Mouse (Mus musculus) cortical plate, adult 2 months (tissue): ENCODE measurements around the gene Pip4k2a. TPM values are rescaled to one million over a fixed set of nuclear protein-coding genes. Genes with fewer than 3 reads are reported as not detected.
"Not testable (repeated sequence)": the region's sequence is repeated elsewhere in the genome, so short reads cannot be mapped to it uniquely, and the experiment has no call there.

Experiments used
- H3K27ac ChIP-seq: fragments of 200-500 bp; 2 replicates; pipeline ENCODE4 v1.5.1; 2012; ENCODE audit warnings: low read length, control low read depth, inconsistent platforms; ENCODE audit not compliant: insufficient read depth
- H3K4me1 ChIP-seq: fragments of 200-500 bp; 2 replicates; pipeline ENCODE4 v1.6.1; 2011; ENCODE audit warnings: low read length; ENCODE audit not compliant: control insufficient read depth, insufficient read depth
- H3K4me3 ChIP-seq: fragments of 200-500 bp; 2 replicates; pipeline ENCODE4 v1.5.1; 2011; ENCODE audit warnings: mild to moderate bottlenecking, low read length, control low read depth; ENCODE audit not compliant: insufficient read depth
- CTCF ChIP-seq: fragments of 200-500 bp; IDR thresholded peaks from 2 replicates; pipeline ENCODE4 v1.5.1; 2011; ENCODE audit warnings: mild to moderate bottlenecking, control low read depth, low read length; ENCODE audit not compliant: insufficient read depth; ENCODE audit errors: extremely low read depth
- POLR2A ChIP-seq: fragments of 200-500 bp; IDR thresholded peaks from 2 replicates; pipeline ENCODE4 v1.6.1; 2011; ENCODE audit warnings: mild to moderate bottlenecking, low read length, control low read depth; ENCODE audit not compliant: insufficient read depth; ENCODE audit errors: extremely low read depth
- polyA plus RNA-seq: library from polyadenylated mRNA; depleted of rRNA; stranded (reverse); fragments of >200 nt; gene quantifications from 2 replicates; pipeline ENCODE4 v1.2.3, GENCODE M21; 2012

Gene Pip4k2a
- polyA plus RNA-seq, 1 experiment: 58.8 TPM

DNA sequence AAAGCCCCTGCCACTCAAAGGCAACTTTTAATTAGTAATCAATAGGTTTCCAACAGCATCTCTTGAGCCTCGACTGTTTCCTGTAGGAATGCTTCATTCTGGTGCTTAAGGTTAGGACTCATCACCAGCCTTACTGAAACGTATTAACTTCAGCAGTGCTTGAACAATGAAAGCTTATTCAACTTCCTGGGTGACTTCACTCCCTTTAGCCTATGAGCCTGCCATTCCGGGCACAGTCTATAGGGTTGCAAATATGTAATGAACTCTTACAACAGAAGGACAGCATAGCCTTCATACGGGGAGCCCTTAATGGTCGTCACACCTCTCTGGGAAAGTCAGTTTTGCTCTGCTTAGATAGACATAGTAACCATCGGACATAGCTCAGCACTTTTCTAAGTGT lies 87.7 kb downstream of the Pip4k2a start:
- no peak overlapping the region for H3K4me3 ChIP-seq
- no peaks in the 10 kb centered on the region; the same call in 1 of the 2 replicates for H3K4me1 ChIP-seq
- TF ChIP-seq CTCF (no peak), POLR2A (no peak)
- no peak overlapping the region for H3K27ac ChIP-seq

DNA sequence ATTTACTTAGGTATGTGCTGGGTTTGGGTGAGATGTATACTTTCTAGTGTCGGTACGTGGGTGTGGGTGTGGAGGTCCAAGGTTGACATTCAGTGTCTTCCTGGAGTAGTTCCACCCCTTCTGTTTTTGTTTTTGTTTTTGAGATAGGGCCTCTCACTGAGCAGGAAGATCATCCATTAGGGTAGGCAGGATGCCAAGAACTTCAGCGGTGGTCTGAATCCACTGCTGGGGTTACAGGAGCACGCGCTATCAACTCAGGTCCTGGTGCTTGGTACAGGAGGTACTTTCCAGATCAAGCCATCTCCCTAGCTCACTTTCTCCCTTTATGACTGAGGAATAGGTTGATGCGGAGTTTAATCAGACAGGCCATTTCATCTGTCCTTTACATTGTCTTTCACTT lies 88.2 kb downstream of the Pip4k2a start:
- H3K27ac ChIP-seq: no peak overlapping the region
- H3K4me3 ChIP-seq: no peak overlapping the region
- H3K4me1 ChIP-seq: no peaks in the 10 kb centered on the region; the same call in 1 of the 2 replicates
- TF ChIP-seq POLR2A (no peak), CTCF (no peak)

DNA sequence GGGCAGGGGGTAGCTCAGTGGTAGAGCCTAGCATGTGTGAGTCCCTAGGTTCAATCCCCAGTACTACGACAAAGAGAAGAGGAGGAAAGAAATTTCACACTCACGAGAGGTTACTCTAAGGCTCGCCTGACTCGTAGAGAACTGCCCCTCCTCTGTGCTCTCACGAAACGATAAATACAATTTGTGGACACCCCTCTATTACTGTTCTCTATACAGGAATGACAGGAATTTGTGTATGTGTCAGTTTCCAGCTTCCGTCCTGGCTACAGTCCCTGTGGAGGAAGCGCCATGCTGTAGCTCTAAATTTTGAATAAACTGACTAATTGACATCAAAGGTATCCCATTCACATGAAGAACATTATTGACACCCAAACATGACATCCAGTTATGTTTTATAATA lies 90.7 kb downstream of the Pip4k2a start:
- TF ChIP-seq POLR2A (no peak), CTCF (no peak)
- H3K27ac ChIP-seq: no peak overlapping the region
- H3K4me3 ChIP-seq: no peak overlapping the region
- no peaks in the 10 kb centered on the region; the same call in 1 of the 2 replicates for H3K4me1 ChIP-seq

DNA sequence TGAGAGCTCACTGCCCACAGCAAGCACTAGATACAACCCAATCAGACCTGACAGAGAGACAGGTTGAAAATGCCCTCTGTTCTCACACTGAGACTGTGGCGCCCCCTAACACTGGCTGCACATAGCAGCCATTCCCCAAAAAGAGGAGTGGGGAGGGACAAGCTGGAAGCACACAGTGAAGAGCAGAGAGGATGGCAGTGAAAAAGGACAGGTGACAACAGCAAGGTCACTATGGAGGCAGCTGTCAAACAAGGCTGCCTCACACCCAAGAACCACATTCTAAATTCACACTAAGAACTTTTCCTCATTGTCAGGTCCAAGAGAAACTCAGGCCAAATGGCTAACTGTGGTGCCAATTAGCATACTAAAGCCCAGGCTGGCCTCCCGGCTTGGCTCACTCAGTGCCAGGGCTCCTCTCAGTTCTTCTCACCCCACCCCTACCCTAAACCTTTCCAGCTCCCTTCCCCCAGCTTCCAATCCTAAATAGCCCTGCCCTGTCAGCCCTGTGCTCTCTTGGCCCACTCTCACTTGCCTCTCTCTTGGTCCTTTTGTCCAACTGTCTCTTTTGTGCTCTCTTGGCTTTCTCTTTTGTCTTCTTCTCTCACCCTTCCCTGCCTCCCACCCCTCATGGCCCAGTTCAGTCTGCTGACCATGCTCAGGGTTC lies 91.4 kb downstream of the Pip4k2a start:
- H3K4me3 ChIP-seq: no peak overlapping the region
- H3K27ac ChIP-seq: no peak overlapping the region
- H3K4me1 ChIP-seq: no peaks in the 10 kb centered on the region; the same call in 1 of the 2 replicates
- TF ChIP-seq POLR2A: no peak
- TF ChIP-seq CTCF: no peak

DNA sequence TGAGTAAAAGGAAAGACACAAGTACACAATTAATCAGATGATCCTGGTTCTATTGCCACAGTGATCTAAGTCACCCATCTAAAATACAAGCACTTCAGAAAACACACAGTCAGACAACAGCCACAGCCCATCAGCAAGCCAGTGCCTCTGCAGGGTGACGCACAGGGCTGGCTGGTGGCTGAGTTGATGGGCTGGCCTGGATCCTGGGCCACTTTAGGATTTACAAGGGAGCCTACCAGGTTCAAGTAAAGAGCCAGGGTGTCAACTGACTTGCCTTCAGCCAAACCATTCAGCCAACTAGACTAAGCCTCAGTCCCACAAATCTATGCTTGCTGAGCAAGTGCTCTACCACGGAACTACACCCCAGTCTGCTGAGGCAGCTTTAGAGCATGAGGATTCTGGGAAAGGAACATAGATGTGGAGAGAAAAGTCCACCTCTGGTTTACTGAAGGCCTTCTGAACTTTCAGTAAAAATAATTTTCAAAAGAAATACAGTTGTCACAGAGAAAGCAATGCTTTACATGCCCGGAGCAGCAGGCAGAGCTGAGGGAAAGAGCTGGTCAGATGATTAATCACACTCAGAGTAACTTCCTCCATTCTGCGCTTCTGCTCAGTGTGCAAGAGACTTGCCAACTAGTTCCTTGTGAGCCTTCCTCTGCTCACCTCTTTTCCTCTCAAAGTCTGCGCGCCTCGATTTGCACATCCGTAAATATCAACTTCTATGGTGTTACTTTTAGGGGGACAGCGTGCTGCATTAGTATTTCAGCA lies 94.4 kb downstream of the Pip4k2a start:
- no peak for TF ChIP-seq POLR2A
- Histone ChIP-seq H3K27ac (no peak overlapping the region), H3K4me1 (no peaks in the 10 kb centered on the region; the same call in 1 of the 2 replicates), H3K4me3 (no peak overlapping the region)

DNA sequence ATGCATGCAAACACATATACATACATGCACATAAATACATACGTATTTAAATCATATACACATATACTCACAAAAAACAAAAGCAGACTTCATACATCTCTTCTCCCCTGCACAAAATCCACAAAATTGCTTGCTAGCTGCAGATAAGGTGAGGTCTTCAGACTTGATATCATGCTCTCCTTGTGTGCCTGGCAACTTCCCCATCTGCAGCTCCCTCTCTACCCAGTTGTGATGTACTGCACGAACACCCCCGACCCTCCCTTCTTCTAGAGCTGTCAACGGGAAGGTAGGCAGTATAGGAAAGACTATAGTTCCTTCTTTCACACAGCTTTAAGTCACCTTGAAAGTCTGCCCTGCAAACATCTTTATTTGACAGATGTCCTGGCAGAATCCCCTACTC lies 96.8 kb downstream of the Pip4k2a start:
- no peak overlapping the region for H3K27ac ChIP-seq
- no peak overlapping the region for H3K4me3 ChIP-seq
- H3K4me1 ChIP-seq: no peaks in the 10 kb centered on the region
- TF ChIP-seq POLR2A (no peak), CTCF (no peak)

DNA sequence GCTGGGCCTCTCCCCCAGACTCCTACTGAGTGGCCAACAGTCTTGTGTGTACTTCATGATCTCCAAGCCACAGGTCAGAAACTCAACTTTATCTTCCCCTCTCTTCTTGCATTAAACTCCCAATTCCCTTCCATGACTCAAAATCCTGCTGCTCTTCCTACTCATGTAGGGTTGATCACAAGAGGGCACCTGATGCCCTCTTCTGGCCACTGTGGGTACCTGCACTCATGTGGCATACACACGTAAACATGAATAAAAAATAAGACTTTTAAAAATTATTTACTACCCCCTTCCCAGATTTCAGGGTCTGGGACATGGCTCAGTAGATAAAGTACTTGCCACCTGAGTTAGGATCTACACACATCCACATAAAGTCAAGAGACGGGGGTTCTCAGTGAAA lies 97.3 kb downstream of the Pip4k2a start:
- Histone ChIP-seq H3K4me1 (no peaks in the 10 kb centered on the region), H3K4me3 (no peak overlapping the region), H3K27ac (no peak overlapping the region)
- TF ChIP-seq POLR2A (no peak), CTCF (no peak)

DNA sequence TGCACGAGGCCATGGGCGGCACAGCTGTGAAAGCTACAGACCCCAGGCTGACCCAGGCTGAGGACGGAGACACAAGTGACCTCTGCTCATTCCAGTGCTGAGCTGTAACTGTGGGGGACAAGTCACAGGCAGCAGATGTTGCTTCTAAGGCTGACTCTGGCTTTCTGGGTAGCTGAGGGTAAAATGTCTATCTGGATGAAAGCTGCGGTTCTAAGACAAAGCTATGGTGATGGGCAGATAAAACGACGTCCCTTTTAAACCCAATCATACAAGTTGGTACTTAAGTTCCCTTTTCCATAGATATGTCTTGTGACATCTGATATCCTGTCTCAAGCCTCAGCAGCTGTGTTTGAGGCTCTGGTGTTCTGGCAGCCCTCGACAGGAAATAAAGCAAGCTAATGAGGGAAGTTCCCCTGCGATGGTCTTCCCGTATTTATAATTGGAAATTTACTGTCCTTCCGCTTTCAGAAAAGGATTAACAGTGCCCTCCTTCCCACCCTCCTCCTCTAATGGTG lies 100.1 kb downstream of the Pip4k2a start:
- Histone ChIP-seq H3K4me3 (no peak overlapping the region), H3K4me1 (no peaks in the 10 kb centered on the region), H3K27ac (no peak overlapping the region)
- TF ChIP-seq CTCF (no peak), POLR2A (no peak)

DNA sequence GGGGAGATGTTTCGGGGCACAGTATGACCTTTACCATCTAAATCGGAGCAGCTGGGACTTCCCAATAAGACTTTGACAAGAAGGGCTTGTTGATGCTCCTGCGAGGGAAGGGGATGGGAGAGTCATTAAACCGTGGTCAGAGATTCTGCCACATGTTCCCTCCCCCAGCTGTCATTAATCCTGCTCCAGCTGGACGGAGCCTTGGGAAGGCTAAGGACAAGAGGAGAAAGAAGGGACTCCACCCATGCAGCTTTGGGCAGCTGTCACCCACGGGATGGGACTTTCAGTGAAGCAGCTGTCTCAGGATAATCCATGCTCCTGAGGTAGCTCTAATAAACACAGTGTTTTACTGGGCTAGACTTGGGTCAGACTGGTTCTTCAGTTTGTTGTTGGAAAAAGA lies 101.9 kb downstream of the Pip4k2a start:
- TF ChIP-seq POLR2A: no peak
- TF ChIP-seq CTCF: no peak
- Histone ChIP-seq H3K4me1 (no peaks in the 10 kb centered on the region), H3K27ac (no peak overlapping the region)

DNA sequence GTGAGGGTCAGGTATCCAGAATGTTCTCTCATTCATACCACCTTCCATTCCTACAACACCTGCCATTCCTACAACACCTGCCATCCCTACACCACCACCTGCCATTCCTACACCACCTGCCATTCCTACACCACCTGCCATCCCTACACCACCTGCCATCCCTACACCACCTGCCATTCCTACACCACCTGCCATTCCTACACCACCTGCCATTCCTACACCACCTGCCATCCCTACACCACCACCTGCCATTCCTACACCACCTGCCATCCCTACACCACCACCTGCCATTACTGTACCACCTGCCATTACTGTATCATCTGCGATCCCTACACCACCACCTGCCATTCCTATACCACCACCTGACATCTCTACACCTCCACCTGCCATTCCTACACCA lies 104.6 kb downstream of the Pip4k2a start:
- not testable (repeated sequence) for H3K4me1 ChIP-seq, H3K27ac ChIP-seq, H3K4me3 ChIP-seq

More for the DNA sequence above, 101.9 kb downstream of the Pip4k2a start:
- no peak overlapping the region for H3K4me3 ChIP-seq
